Mouse (Mus musculus): Measurements from ENCODE around the gene Prr18. TPM values are rescaled to one million over a fixed set of nuclear protein-coding genes. Genes with fewer than 3 reads are reported as not detected.
"Not testable (repeated sequence)": the region's sequence is repeated elsewhere in the genome, so short reads cannot be mapped to it uniquely, and the experiment has no call there.

Prr18 gene
- polyA plus RNA-seq, 1 experiment from 2014 or later, result 0.13 TPM

GRCm38 (mm10) chr17:8305801-8306200 is 31.5 kb upstream of the Prr18 start:
- Histone ChIP-seq H3K4me3 (no peak overlapping the region), H3K27me3 (no peaks in the 10 kb centered on the region), H3K27ac (no peak overlapping the region), H3K4me1 (replicated peaks) (0 out of 2 replicates have a peak, but pooled peaks cover 2% of the 10 kb centered on the region), H3K36me3 (no peaks in the 10 kb centered on the region), H3K4me2 (no peak overlapping the region), H3K9ac (no peak overlapping the region), H3K9me3 (replicated peaks) (no peaks in the 10 kb centered on the region)
- WGBS, result 17% methylated on average over 3 of the region's 3 CpGs
- ATAC-seq (replicated peaks; ENCODE audit: insufficient number of reproducible peaks, insufficient read depth, low FRiP score, low read depth), result 0 out of 2 replicates have a peak, but pooled peaks have one; percentile 47

- H3K4me3 ChIP-seq, result peak within 1 kb of the TSS; percentile 67
- H3K9me3 ChIP-seq (replicated peaks), result no peaks in the 10 kb centered on the region
- H3K27ac ChIP-seq, result peak within 1 kb of the TSS; percentile 61
- peak within 1 kb of the TSS; percentile 70 for H3K4me2 ChIP-seq
- peak; percentile 88 for ATAC-seq (replicated peaks; ENCODE audit: insufficient number of reproducible peaks, insufficient read depth, low FRiP score, low read depth)
- no peaks in the 10 kb centered on the region for H3K27me3 ChIP-seq
- H3K9ac ChIP-seq, result peak within 1 kb of the TSS; percentile 76
- H3K36me3 ChIP-seq, result no peaks in the 10 kb centered on the region
- peaks cover 17% of the 10 kb centered on the region for H3K4me1 ChIP-seq (replicated peaks)
- WGBS, result under 1% methylated on average over 54 of the region's 54 CpGs
Observed at GRCm38 (mm10) chr17:8310838-8311614, 26.2 kb upstream of the Prr18 start, which contains the start of gene Sft2d1. Sft2d1 (plus strand) TSS chr17:8311102.

- 35% methylated on average over 3 of the region's 3 CpGs for WGBS
- no peak for ATAC-seq (replicated peaks; ENCODE audit: insufficient number of reproducible peaks, insufficient read depth, low FRiP score, low read depth)
- Histone ChIP-seq H3K9ac (peak overlapping the region; percentile 76), H3K4me3 (peak overlapping the region; percentile 67), H3K9me3 (replicated peaks) (no peaks in the 10 kb centered on the region), H3K4me1 (replicated peaks) (peaks cover 17% of the 10 kb centered on the region), H3K4me2 (peak overlapping the region; percentile 70), H3K36me3 (no peaks in the 10 kb centered on the region), H3K27me3 (no peaks in the 10 kb centered on the region), H3K27ac (no peak overlapping the region)
Observed at GRCm38 (mm10) chr17:8311751-8312150, 25.5 kb upstream of the Prr18 start.

GRCm38 (mm10) chr17:8313976-8314375 is 23.3 kb upstream of the Prr18 start:
- no peak overlapping the region for H3K9ac ChIP-seq
- H3K36me3 ChIP-seq, result no peaks in the 10 kb centered on the region
- no peaks in the 10 kb centered on the region for H3K9me3 ChIP-seq (replicated peaks)
- H3K4me3 ChIP-seq, result no peak overlapping the region
- H3K4me1 ChIP-seq (replicated peaks), result peaks cover 17% of the 10 kb centered on the region
- WGBS, result 86% methylated on average over 3 of the region's 3 CpGs
- H3K27ac ChIP-seq, result no peak overlapping the region
- H3K27me3 ChIP-seq, result no peaks in the 10 kb centered on the region
- H3K4me2 ChIP-seq, result no peak overlapping the region
- no peak for ATAC-seq (replicated peaks; ENCODE audit: insufficient number of reproducible peaks, insufficient read depth, low FRiP score, low read depth)

GRCm38 (mm10) chr17:8316251-8316650 is 21.0 kb upstream of the Prr18 start:
- no peak for ATAC-seq (replicated peaks; ENCODE audit: insufficient number of reproducible peaks, insufficient read depth, low FRiP score, low read depth)
- Histone ChIP-seq H3K9me3 (replicated peaks) (no peaks in the 10 kb centered on the region), H3K27me3 (no peaks in the 10 kb centered on the region), H3K4me3 (no peak overlapping the region), H3K4me1 (replicated peaks) (peaks cover 17% of the 10 kb centered on the region), H3K27ac (no peak overlapping the region), H3K36me3 (no peaks in the 10 kb centered on the region; the same call in 1 of the 2 replicates), H3K4me2 (no peak overlapping the region), H3K9ac (no peak overlapping the region)
- 86% methylated on average over 1 of the region's 1 CpGs for WGBS

GRCm38 (mm10) chr17:8326877-8327276 is 10.4 kb upstream of the Prr18 start:
- H3K9me3 ChIP-seq (replicated peaks); H3K27ac ChIP-seq; H3K4me2 ChIP-seq; H3K4me3 ChIP-seq; H3K9ac ChIP-seq; H3K36me3 ChIP-seq; ATAC-seq (replicated peaks; ENCODE audit: insufficient number of reproducible peaks, insufficient read depth, low FRiP score, low read depth); H3K27me3 ChIP-seq; H3K4me1 ChIP-seq (replicated peaks): not testable (repeated sequence)
- WGBS, result 91% methylated on average over 10 of the region's 11 CpGs

- WGBS, result 67% methylated on average over 7 of the region's 7 CpGs
- Histone ChIP-seq H3K9me3 (replicated peaks) (no peaks in the 10 kb centered on the region), H3K4me3 (no peak overlapping the region), H3K4me2 (no peak overlapping the region), H3K4me1 (replicated peaks) (no peaks in the 10 kb centered on the region), H3K27ac (no peak overlapping the region), H3K36me3 (0 out of 2 replicates have a peak, but pooled peaks cover 8% of the 10 kb centered on the region), H3K9ac (no peak overlapping the region), H3K27me3 (no peaks in the 10 kb centered on the region)
- no peak for ATAC-seq (replicated peaks; ENCODE audit: insufficient number of reproducible peaks, insufficient read depth, low FRiP score, low read depth)
Observed at GRCm38 (mm10) chr17:8328511-8329174, 8.6 kb upstream of the Prr18 start.

GRCm38 (mm10) chr17:8330602-8331001 is 6.7 kb upstream of the Prr18 start:
- 0 out of 2 replicates have a peak, but pooled peaks cover 8% of the 10 kb centered on the region for H3K36me3 ChIP-seq
- no peaks in the 10 kb centered on the region for H3K9me3 ChIP-seq (replicated peaks)
- H3K4me3 ChIP-seq, result no peak overlapping the region
- no peaks in the 10 kb centered on the region for H3K27me3 ChIP-seq
- WGBS, result 62% methylated on average over 5 of the region's 5 CpGs
- no peak overlapping the region for H3K4me2 ChIP-seq
- no peaks in the 10 kb centered on the region for H3K4me1 ChIP-seq (replicated peaks)
- H3K9ac ChIP-seq, result no peak overlapping the region
- ATAC-seq (replicated peaks; ENCODE audit: insufficient number of reproducible peaks, insufficient read depth, low FRiP score, low read depth), result no peak
- no peak overlapping the region for H3K27ac ChIP-seq

- ATAC-seq (replicated peaks; ENCODE audit: insufficient number of reproducible peaks, insufficient read depth, low FRiP score, low read depth), result no peak
- no peak overlapping the region for H3K27ac ChIP-seq
- H3K27me3 ChIP-seq, result peaks cover 52% of the 10 kb centered on the region
Observed at GRCm38 (mm10) chr17:8339666-8340374, 2.6 kb downstream of the Prr18 start.

GRCm38 (mm10) chr17:8340407-8341359 is 3.4 kb downstream of the Prr18 start:
- Histone ChIP-seq H3K36me3 (no peaks in the 10 kb centered on the region), H3K4me3 (peak overlapping the region; percentile 54), H3K27me3 (peaks cover 52% of the 10 kb centered on the region), H3K27ac (no peak overlapping the region), H3K9ac (peak overlapping the region; percentile 28), H3K9me3 (replicated peaks) (no peaks in the 10 kb centered on the region), H3K4me1 (replicated peaks) (peaks cover 22% of the 10 kb centered on the region), H3K4me2 (peak overlapping the region; percentile 92)
- under 1% methylated on average over 56 of the region's 92 CpGs for WGBS
- peak; percentile 55 for ATAC-seq (replicated peaks; ENCODE audit: insufficient number of reproducible peaks, insufficient read depth, low FRiP score, low read depth)

More at GRCm38 (mm10) chr17:8339666-8340374, 2.6 kb downstream of the Prr18 start:
- Histone ChIP-seq H3K9me3 (replicated peaks) (no peaks in the 10 kb centered on the region), H3K9ac (no peak overlapping the region), H3K36me3 (no peaks in the 10 kb centered on the region), H3K4me1 (replicated peaks) (peaks cover 22% of the 10 kb centered on the region), H3K4me2 (peak overlapping the region; percentile 92), H3K4me3 (peak overlapping the region; percentile 54)
- 25% methylated on average over 8 of the region's 8 CpGs for WGBS
